ENCODE assay signal across 29 mouse cellular contexts in the genomic region with DNA sequence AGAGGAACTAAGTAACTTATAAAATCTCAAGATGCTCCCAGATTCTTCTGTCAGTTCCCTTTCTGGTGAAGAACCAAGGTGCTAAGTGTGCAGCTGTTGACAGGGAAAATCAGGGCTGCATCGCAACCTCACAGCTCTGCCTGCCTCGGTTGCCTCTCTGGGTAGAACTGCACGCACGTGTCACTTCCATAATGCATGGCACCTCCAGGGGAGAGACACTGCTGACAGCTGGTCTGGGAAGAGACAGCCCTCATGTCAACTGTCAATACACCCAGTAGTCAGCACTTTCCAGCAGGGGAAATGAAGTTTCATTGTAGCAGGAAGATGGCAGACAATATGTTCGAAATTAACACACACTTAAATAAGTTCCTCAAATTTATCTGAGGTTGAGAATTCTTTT.
DNase-seq lines count a peak whose midpoint lies in the region; ATAC-seq lines count a peak whose summit lies in the region.
"Had no signal": no experiment of that assay in that cellular context is flagged by ENCODE, and none has a peak within 500 bp of the region (broad histone marks: within the 10 kb centered on the region; RNA-seq: fewer than 3 reads in every experiment).

No protein-coding gene starts in this region.

- peak; percentile 74 for DNase-seq in heart, embryonic 10.5 days (ENCODE audit: low spot score)
- DNase-seq in heart, adult 18-20 months, result no peak
- no peak for DNase-seq in testis, postnatal 10 days (ENCODE audit: low spot score)
- no peak for DNase-seq in cerebellum, adult 11-12 months
- DNase-seq in c-Kit-positive CD71-positive TER-119-positive erythroid progenitor cells, embryonic 14.5 days (ENCODE audit: low spot score), result no peak
- DNase-seq: adrenal gland, postnatal 10 days; adrenal gland, postnatal 36 days; B cell, adult 2 months; cerebellum, adult 8-10 months; cerebellum, postnatal 10 days; cerebellum, postnatal 36 days; gastrocnemius, postnatal 10 days; gastrocnemius, postnatal 36 days; heart, postnatal 10 days; heart, postnatal 36 days had no signal

- no peak overlapping the region for H3K27ac ChIP-seq in heart, embryonic 10.5 days
- H3K27ac ChIP-seq: forebrain, embryonic 10.5 days; forebrain, embryonic 13.5 days; heart, embryonic 15.5 days; hindbrain, embryonic 10.5 days; hindbrain, embryonic 13.5 days; intestine, embryonic 15.5 days had no signal

- no peaks in the 10 kb centered on the region for H3K36me3 ChIP-seq in heart, embryonic 10.5 days
- H3K36me3 ChIP-seq: forebrain, embryonic 10.5 days; G1E; heart, embryonic 12.5 days; heart, embryonic 15.5 days; hindbrain, embryonic 10.5 days; hindbrain, embryonic 13.5 days; intestine, embryonic 15.5 days had no signal

- H3K4me1 ChIP-seq in heart, embryonic 10.5 days, result 0 out of 2 replicates have a peak, but pooled peaks cover 4% of the 10 kb centered on the region
- H3K4me1 ChIP-seq: heart, embryonic 15.5 days; intestine, embryonic 15.5 days had no signal

- WGBS in heart, embryonic 10.5 days, result 52% methylated on average over 5 of the region's 5 CpGs

- H3K27me3 ChIP-seq in heart, embryonic 10.5 days (ENCODE audit: insufficient read depth, poor library complexity, severe bottlenecking), result no peaks in the 10 kb centered on the region
- H3K27me3 ChIP-seq: CH12.LX; forebrain, embryonic 13.5 days; heart, embryonic 12.5 days; heart, embryonic 15.5 days; hindbrain, embryonic 13.5 days; intestine, embryonic 15.5 days; Patski had no signal

- ATAC-seq in common myeloid progenitor, adult 5-6 weeks (replicated peaks; ENCODE audit: low read depth, poor library complexity, severe bottlenecking), result peak; percentile 26; the same call in 1 of the 2 replicates
- ATAC-seq in megakaryocyte, adult 5-6 weeks (ENCODE audit: poor library complexity, severe bottlenecking), result peak; percentile 17; the same call in 1 of the 2 replicates
- ATAC-seq: forebrain, embryonic 13.5 days; forebrain, embryonic 16.5 days; hindbrain, embryonic 16.5 days; intestine, embryonic 15.5 days; Patski had no signal

- H3K9me3 ChIP-seq in heart, embryonic 10.5 days, result no peaks in the 10 kb centered on the region
- H3K9me3 ChIP-seq: forebrain, embryonic 10.5 days; forebrain, embryonic 13.5 days; heart, embryonic 12.5 days; heart, embryonic 15.5 days; hindbrain, embryonic 10.5 days; hindbrain, embryonic 13.5 days; intestine, embryonic 15.5 days had no signal

- no peak overlapping the region for H3K4me3 ChIP-seq in heart, embryonic 10.5 days
- H3K4me3 ChIP-seq: forebrain, embryonic 10.5 days; forebrain, embryonic 13.5 days; heart, embryonic 12.5 days; heart, embryonic 15.5 days; hindbrain, embryonic 10.5 days; hindbrain, embryonic 13.5 days; intestine, embryonic 15.5 days had no signal
